ENCODE assay signal across 8 mouse cellular contexts in genomic region chr4:45473129-45473528, GRCm38 (mm10). TPM values are rescaled to one million over a fixed set of nuclear protein-coding genes. Genes with fewer than 3 reads are reported as not detected.
DNase-seq lines count a peak whose midpoint lies in the region; ATAC-seq lines count a peak whose summit lies in the region.

No protein-coding gene starts in this region.

- no peaks in the 10 kb centered on the region for H3K27me3 ChIP-seq in forebrain, embryonic 12.5 days
- peaks cover 7% of the 10 kb centered on the region for H3K27me3 ChIP-seq in heart, embryonic 13.5 days (replicated peaks)
- H3K27me3 ChIP-seq in kidney, embryonic 15.5 days, result no peaks in the 10 kb centered on the region
- H3K27me3 ChIP-seq in liver, embryonic 16.5 days (ENCODE audit: control insufficient read depth, insufficient read depth, low read depth, low read length), result no peaks in the 10 kb centered on the region
- no peaks in the 10 kb centered on the region for H3K27me3 ChIP-seq in neural tube, embryonic 14.5 days (ENCODE audit: control insufficient read depth, insufficient read depth, low read length)

- H3K36me3 ChIP-seq in forebrain, embryonic 12.5 days (replicated peaks), result no peaks in the 10 kb centered on the region; the same call in 1 of the 2 replicates
- peaks cover 8% of the 10 kb centered on the region for H3K36me3 ChIP-seq in heart, embryonic 13.5 days
- H3K36me3 ChIP-seq in kidney, embryonic 15.5 days, result 0 out of 2 replicates have a peak, but pooled peaks cover 4% of the 10 kb centered on the region
- peaks cover 6% of the 10 kb centered on the region; the same call in 1 of the 2 replicates for H3K36me3 ChIP-seq in liver, embryonic 16.5 days (ENCODE audit: control insufficient read depth, insufficient read depth)
- H3K36me3 ChIP-seq in neural tube, embryonic 14.5 days (ENCODE audit: control insufficient read depth, insufficient read depth, low read length), result no peaks in the 10 kb centered on the region

- 30% methylated on average over 11 of the region's 11 CpGs for WGBS in forebrain, embryonic 12.5 days
- WGBS in heart, embryonic 13.5 days, result 10% methylated on average over 11 of the region's 11 CpGs
- WGBS in kidney, embryonic 15.5 days, result 20% methylated on average over 11 of the region's 11 CpGs
- 31% methylated on average over 11 of the region's 11 CpGs for WGBS in liver, embryonic 16.5 days (ENCODE audit: insufficient replicate concordance)
- 20% methylated on average over 11 of the region's 11 CpGs for WGBS in neural tube, embryonic 14.5 days

- peaks cover 61% of the 10 kb centered on the region for H3K4me1 ChIP-seq in forebrain, embryonic 12.5 days
- H3K4me1 ChIP-seq in heart, embryonic 13.5 days, result peaks cover 95% of the 10 kb centered on the region
- peaks cover 49% of the 10 kb centered on the region for H3K4me1 ChIP-seq in kidney, embryonic 15.5 days
- H3K4me1 ChIP-seq in liver, embryonic 16.5 days (ENCODE audit: control insufficient read depth, low read depth, low read length), result peaks cover 23% of the 10 kb centered on the region
- peaks cover 31% of the 10 kb centered on the region for H3K4me1 ChIP-seq in neural tube, embryonic 14.5 days (ENCODE audit: control insufficient read depth, insufficient read depth, low read length)

- no peak overlapping the region for H3K4me3 ChIP-seq in forebrain, embryonic 12.5 days (replicated peaks)
- H3K4me3 ChIP-seq in heart, embryonic 13.5 days, result no peak overlapping the region
- H3K4me3 ChIP-seq in kidney, embryonic 15.5 days (replicated peaks), result no peak overlapping the region
- no peak overlapping the region for H3K4me3 ChIP-seq in liver, embryonic 16.5 days (ENCODE audit: low read depth, low read length)
- no peak overlapping the region for H3K4me3 ChIP-seq in neural tube, embryonic 14.5 days (ENCODE audit: low read depth, low read length)

- peak; percentile 83 for DNase-seq in urinary bladder, postnatal 14 days (ENCODE audit: low spot score)
- no peak for DNase-seq in urinary bladder, postnatal 25 days (ENCODE audit: low spot score)
- DNase-seq in T-cell, adult 2 months (ENCODE audit: low spot score), result no peak

- H3K9me3 ChIP-seq in forebrain, embryonic 12.5 days, result no peaks in the 10 kb centered on the region
- H3K9me3 ChIP-seq in heart, embryonic 13.5 days, result 0 out of 2 replicates have a peak, but pooled peaks cover 3% of the 10 kb centered on the region
- no peaks in the 10 kb centered on the region for H3K9me3 ChIP-seq in kidney, embryonic 15.5 days (replicated peaks)
- no peaks in the 10 kb centered on the region for H3K9me3 ChIP-seq in liver, embryonic 16.5 days (replicated peaks; ENCODE audit: control insufficient read depth, low read length)
- H3K9me3 ChIP-seq in neural tube, embryonic 14.5 days (ENCODE audit: control insufficient read depth, low read length), result no peaks in the 10 kb centered on the region

- H3K27ac ChIP-seq in forebrain, embryonic 12.5 days, result peak overlapping the region; percentile 70
- H3K27ac ChIP-seq in heart, embryonic 13.5 days (replicated peaks), result peak overlapping the region; percentile 97
- H3K27ac ChIP-seq in kidney, embryonic 15.5 days, result peak overlapping the region; percentile 57
- H3K27ac ChIP-seq in liver, embryonic 16.5 days (ENCODE audit: low read length), result 0 out of 2 replicates have a peak overlapping the region, but pooled peaks have one; percentile 8
- H3K27ac ChIP-seq in neural tube, embryonic 14.5 days (ENCODE audit: low read depth, low read length), result peak overlapping the region; percentile 64

- peak; percentile 80 for ATAC-seq in forebrain, embryonic 12.5 days (ENCODE audit: low FRiP score)
- peak; percentile 68 for ATAC-seq in heart, embryonic 13.5 days (ENCODE audit: extremely low read depth, insufficient number of reproducible peaks, low FRiP score, low TSS enrichment)
- peak; percentile 64 for ATAC-seq in kidney, embryonic 15.5 days (replicated peaks; ENCODE audit: low FRiP score)
- 0 out of 2 replicates have a peak, but pooled peaks have one; percentile 14 for ATAC-seq in liver, embryonic 16.5 days (ENCODE audit: low read depth)
- ATAC-seq in neural tube, embryonic 14.5 days (ENCODE audit: low read depth), result peak; percentile 70

- H3K9ac ChIP-seq in forebrain, embryonic 12.5 days, result no peak overlapping the region
- H3K9ac ChIP-seq in heart, embryonic 13.5 days, result peak overlapping the region; percentile 72
- H3K9ac ChIP-seq in kidney, embryonic 15.5 days, result no peak overlapping the region
- no peak overlapping the region for H3K9ac ChIP-seq in liver, embryonic 16.5 days (ENCODE audit: low read depth, low read length)
- H3K9ac ChIP-seq in neural tube, embryonic 14.5 days (replicated peaks; ENCODE audit: low read depth, low read length), result no peak overlapping the region

- no peak overlapping the region for H3K4me2 ChIP-seq in forebrain, embryonic 12.5 days
- peak overlapping the region; percentile 15 for H3K4me2 ChIP-seq in heart, embryonic 13.5 days
- H3K4me2 ChIP-seq in kidney, embryonic 15.5 days, result 0 out of 2 replicates have a peak overlapping the region, but pooled peaks have one; percentile 1
- no peak overlapping the region for H3K4me2 ChIP-seq in liver, embryonic 16.5 days (ENCODE audit: low read depth, low read length)
- H3K4me2 ChIP-seq in neural tube, embryonic 14.5 days (ENCODE audit: low read depth, low read length), result no peak overlapping the region

RNA-seq across cellular contexts. Expression of gene Shb, which starts 59.1 kb away (rescaled TPM):
- 10.4 and 13.6 TPM in 2 replicates for polyA plus RNA-seq in forebrain, embryonic 12.5 days (2016; fragmentation: Nextera tagmentation; extraction: Ambion mirVana)
- 8.6 and 8.8 TPM in 2 replicates for polyA plus RNA-seq in heart, embryonic 13.5 days (2015; fragmentation: Nextera tagmentation; extraction: Ambion mirVana)
- 3.8 and 4.9 TPM in 2 replicates for polyA plus RNA-seq in kidney, embryonic 15.5 days (2015; fragmentation: Nextera tagmentation; extraction: Ambion mirVana)
- 1.4 and 1.5 TPM in 2 replicates for polyA plus RNA-seq in liver, embryonic 16.5 days (2015; fragmentation: Nextera tagmentation; extraction: Ambion mirVana)
- polyA plus RNA-seq in neural tube, embryonic 14.5 days (2014; fragmentation: Nextera tagmentation; extraction: Ambion mirVana), result 4.4 and 6.2 TPM in 2 replicates

Comparison
In these comparisons a context has a peak if more than half of its experiments do, and no peak if none do; other contexts are left out.
1. ATAC-seq: peak in every context shown above with its lines; median percentile 80 in forebrain, embryonic 12.5 days; 70 in neural tube, embryonic 14.5 days; 68 in heart, embryonic 13.5 days; 64 in kidney, embryonic 15.5 days; 14 in liver, embryonic 16.5 days.
2. H3K27ac ChIP-seq: peak in every context shown above with its lines; median percentile 97 in heart, embryonic 13.5 days; 70 in forebrain, embryonic 12.5 days; 64 in neural tube, embryonic 14.5 days; 57 in kidney, embryonic 15.5 days; 8 in liver, embryonic 16.5 days.
3. H3K4me2 ChIP-seq: peak in heart, embryonic 13.5 days (single experiment) and kidney, embryonic 15.5 days (single experiment); none in forebrain, embryonic 12.5 days (single experiment), liver, embryonic 16.5 days (single experiment) and neural tube, embryonic 14.5 days (single experiment).